Mouse (Mus musculus): ENCODE results near the gene Gja3. TPM values are rescaled to one million over a fixed set of nuclear protein-coding genes. Genes with fewer than 3 reads are reported as not detected.
"Not testable (repeated sequence)": the region's sequence is repeated elsewhere in the genome, so short reads cannot be mapped to it uniquely, and the experiment has no call there.

Gja3 gene
- polyA plus RNA-seq, 1 experiment from 2014 or later = 0.97 TPM

DNA sequence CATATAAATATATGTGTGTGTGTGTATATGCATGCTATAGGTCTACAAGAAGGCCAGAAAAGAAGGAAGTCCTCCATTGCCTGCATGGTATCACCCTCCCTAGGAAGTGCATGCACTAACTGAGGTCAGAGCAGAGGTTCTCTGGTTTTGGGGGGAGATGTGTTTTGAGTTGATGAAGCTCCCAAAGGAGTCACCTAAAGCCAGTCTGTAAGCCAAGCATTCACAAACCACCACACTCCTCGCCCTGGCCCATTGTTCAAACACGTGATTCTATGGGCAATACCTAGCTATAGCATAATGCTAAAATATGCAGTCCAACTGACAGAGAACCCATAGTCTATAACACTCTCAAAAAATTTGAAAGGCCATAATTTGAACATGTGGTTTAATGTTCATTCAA, 39.5 kb downstream of the Gja3 start:
- no peak overlapping the region for H3K4me2 ChIP-seq

DNA sequence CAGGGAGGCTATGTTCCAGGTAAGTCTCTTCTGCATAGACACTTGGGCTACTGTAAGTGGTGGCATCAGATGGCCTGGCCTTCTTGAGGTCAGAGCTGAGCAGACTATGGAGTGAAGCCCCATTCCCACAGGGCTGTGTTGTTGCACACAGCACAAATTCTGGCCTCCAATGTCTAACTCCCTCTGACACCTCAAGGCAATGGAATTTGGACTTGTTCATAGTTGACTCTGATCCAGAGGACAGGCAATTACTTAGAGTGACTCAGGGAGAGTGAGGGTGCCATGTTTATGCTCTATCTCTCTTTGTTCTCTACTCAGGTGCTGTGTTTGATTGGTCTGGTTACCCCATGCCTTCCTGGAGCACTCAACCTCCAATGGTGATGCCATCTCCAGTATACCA, 41.1 kb downstream of the Gja3 start:
- H3K9ac ChIP-seq; ATAC-seq (replicated peaks); H3K4me3 ChIP-seq; H3K27ac ChIP-seq; H3K9me3 ChIP-seq; H3K27me3 ChIP-seq (replicated peaks); H3K4me1 ChIP-seq; H3K4me2 ChIP-seq; H3K36me3 ChIP-seq (replicated peaks): not testable (repeated sequence)

More for the DNA sequence above, 39.5 kb downstream of the Gja3 start:
- Histone ChIP-seq H3K27me3 (replicated peaks) (no peaks in the 10 kb centered on the region), H3K9ac (no peak overlapping the region), H3K36me3 (replicated peaks) (no peaks in the 10 kb centered on the region), H3K4me3 (no peak overlapping the region), H3K4me1 (no peaks in the 10 kb centered on the region), H3K9me3 (no peaks in the 10 kb centered on the region), H3K27ac (no peak overlapping the region)
- 85% methylated on average over 2 of the region's 2 CpGs for WGBS
- no peak for ATAC-seq (replicated peaks)

DNA sequence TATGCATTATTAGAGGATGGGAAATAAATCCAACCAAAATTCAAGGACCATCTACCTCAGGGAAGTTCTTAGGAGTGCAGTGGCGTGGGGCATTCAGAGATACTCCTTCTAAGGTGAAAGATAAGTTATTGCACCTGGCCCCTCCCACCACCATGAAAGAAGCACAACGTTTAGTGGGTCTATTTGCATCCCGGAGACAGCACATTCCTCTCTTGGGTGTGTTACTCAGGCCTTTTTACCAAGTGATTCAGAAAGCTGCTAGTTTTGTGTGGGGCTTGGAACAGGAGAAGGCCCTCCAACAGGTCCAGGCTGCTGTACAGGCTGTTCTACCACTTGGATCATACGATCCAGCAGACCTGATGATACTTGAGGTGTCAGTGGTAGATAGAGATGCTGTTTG, 69.3 kb downstream of the Gja3 start:
- 84% methylated on average over 4 of the region's 4 CpGs for WGBS

More for the DNA sequence above, 69.3 kb downstream of the Gja3 start:
- no peaks in the 10 kb centered on the region for H3K36me3 ChIP-seq (replicated peaks)
- H3K9ac ChIP-seq = no peak overlapping the region
- H3K27me3 ChIP-seq (replicated peaks) = no peaks in the 10 kb centered on the region
- H3K4me3 ChIP-seq = no peak overlapping the region
- H3K27ac ChIP-seq = no peak overlapping the region
- no peaks in the 10 kb centered on the region for H3K9me3 ChIP-seq
- H3K4me2 ChIP-seq = no peak overlapping the region
- H3K4me1 ChIP-seq = no peaks in the 10 kb centered on the region
- ATAC-seq (replicated peaks) = no peak

Other genes with a start within 250 kb of the Gja3 start
- 30.9 and 35.8 TPM in 2 replicates for gene Zmym5, start 246.4 kb downstream of the Gja3 start, polyA plus RNA-seq (2015; fragmentation: Nextera tagmentation; extraction: Ambion mirVana)
- gene Zmym2, start 171.4 kb downstream of the Gja3 start, polyA plus RNA-seq (2015; fragmentation: Nextera tagmentation; extraction: Ambion mirVana) = 61.4 and 65.0 TPM in 2 replicates
- gene Gjb2, start 46.6 kb upstream of the Gja3 start, polyA plus RNA-seq (2015; fragmentation: Nextera tagmentation; extraction: Ambion mirVana) = 16.1 and 18.8 TPM in 2 replicates
- not detected in 2 replicates for gene Gm4491, start 57.8 kb upstream of the Gja3 start, polyA plus RNA-seq (2015; fragmentation: Nextera tagmentation; extraction: Ambion mirVana)
- 25.7 and 28.4 TPM in 2 replicates for gene Gjb6, start 75.5 kb upstream of the Gja3 start, polyA plus RNA-seq (2015; fragmentation: Nextera tagmentation; extraction: Ambion mirVana)

Measured in midbrain, embryonic 15.5 days (tissue).